Mouse (Mus musculus) neural tube, embryonic 13.5 days (tissue): ENCODE results near the gene Agap1. TPM values are rescaled to one million over a fixed set of nuclear protein-coding genes. Genes with fewer than 3 reads are reported as not detected.

ENCODE experiments used
- ATAC-seq: fragments of 200-750 bp; cut with Nextera tagmentation; 2 replicates; pipeline ENCODE4 v1.8.0; 2017; ENCODE audit warnings: low read depth, mild to moderate bottlenecking, moderate TSS enrichment, moderate library complexity
- H3K27ac ChIP-seq: fragments of 300-500 bp; sonication (generic); replicated peaks from 2 replicates; pipeline ENCODE4 v1.5.1; 2015; ENCODE audit warnings: moderate library complexity, mild to moderate bottlenecking, inconsistent platforms
- H3K27me3 ChIP-seq: fragments of 300-500 bp; sonication (generic); 2 replicates; pipeline ENCODE4 v1.6.1; 2015; ENCODE audit warnings: mild to moderate bottlenecking, inconsistent platforms
- H3K36me3 ChIP-seq: fragments of 300-500 bp; sonication (generic); 2 replicates; pipeline ENCODE4 v1.6.1; 2015; ENCODE audit warnings: mild to moderate bottlenecking, inconsistent platforms
- H3K4me1 ChIP-seq: fragments of 300-500 bp; sonication (generic); replicated peaks from 2 replicates; pipeline ENCODE4 v1.6.1; 2015; ENCODE audit warnings: inconsistent platforms
- H3K4me2 ChIP-seq: fragments of 300-500 bp; sonication (generic); 2 replicates; pipeline ENCODE4 v1.6.1; 2015; ENCODE audit warnings: inconsistent platforms, mild to moderate bottlenecking, moderate library complexity
- H3K4me3 ChIP-seq: fragments of 300-500 bp; sonication (generic); 2 replicates; pipeline ENCODE4 v1.5.1; 2015; ENCODE audit warnings: mild to moderate bottlenecking, inconsistent platforms
- H3K9ac ChIP-seq: fragments of 300-500 bp; sonication (generic); 2 replicates; pipeline ENCODE4 v1.6.1; 2015; ENCODE audit warnings: moderate library complexity, mild to moderate bottlenecking, inconsistent platforms
- H3K9me3 ChIP-seq: fragments of 300-500 bp; sonication (generic); 2 replicates; pipeline ENCODE4 v1.6.1; 2016; ENCODE audit warnings: inconsistent platforms
- WGBS: fragments of 180-500 bp; shearing (Covaris S2); methylation state at CpG from one replicate; pipeline ENCODE4 v1.1.7; 2015; 5-methylcytosine and 5-hydroxymethylcytosine counted together
- polyA plus RNA-seq: library from polyadenylated mRNA; unstranded; fragments of >200 nt; fragmentation: Nextera tagmentation; extraction: Ambion mirVana; gene quantifications from 2 replicates; pipeline ENCODE4 v1.2.1, GENCODE M21; 2015

Gene Agap1
- polyA plus RNA-seq, 1 experiment from 2014 or later: 48.1 TPM

DNA sequence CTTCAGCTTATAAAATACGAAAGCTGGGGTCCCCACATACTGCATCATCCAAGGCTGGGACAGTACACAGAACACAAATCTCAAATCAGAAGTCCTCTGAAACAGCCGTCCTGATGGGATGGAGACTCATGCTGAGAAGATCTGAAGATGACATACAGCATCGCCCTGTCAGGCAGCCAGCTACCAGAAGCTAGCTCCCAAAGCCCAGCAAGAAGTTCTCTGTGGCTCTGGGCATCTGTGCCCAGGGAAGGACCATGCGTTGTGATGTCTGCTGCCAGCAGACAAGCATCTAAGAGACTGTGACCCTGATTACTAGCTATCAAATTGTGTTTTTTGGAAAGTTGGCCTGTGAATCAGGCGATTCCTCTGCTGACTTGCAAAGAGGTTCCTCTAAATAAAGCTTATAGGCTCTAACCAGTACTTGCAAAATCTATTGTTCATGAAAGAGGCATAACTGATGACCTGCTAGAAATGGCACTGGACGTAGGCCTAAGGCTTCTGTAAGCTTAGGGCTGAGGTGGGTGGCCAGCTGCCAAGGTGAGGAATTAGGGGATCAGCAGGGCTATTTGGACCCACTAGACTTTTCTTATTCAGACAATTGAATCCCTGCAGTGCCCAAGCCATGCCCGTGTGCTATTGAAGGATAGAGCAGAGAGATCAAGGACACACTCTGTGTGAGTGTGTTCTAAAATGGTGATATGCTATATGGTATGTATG is 121.7 kb downstream of the Agap1 start:
- Histone ChIP-seq H3K36me3 (no peaks in the 10 kb centered on the region), H3K27ac (peak overlapping the region; percentile 99), H3K9me3 (no peaks in the 10 kb centered on the region), H3K4me2 (peak overlapping the region; percentile 57), H3K9ac (peak overlapping the region; percentile 70), H3K27me3 (no peaks in the 10 kb centered on the region), H3K4me1 (peaks cover 73% of the 10 kb centered on the region), H3K4me3 (peak overlapping the region; percentile 26; the same call in 1 of the 2 replicates)
- 43% methylated on average over 7 of the region's 7 CpGs for WGBS
- no peak for ATAC-seq

DNA sequence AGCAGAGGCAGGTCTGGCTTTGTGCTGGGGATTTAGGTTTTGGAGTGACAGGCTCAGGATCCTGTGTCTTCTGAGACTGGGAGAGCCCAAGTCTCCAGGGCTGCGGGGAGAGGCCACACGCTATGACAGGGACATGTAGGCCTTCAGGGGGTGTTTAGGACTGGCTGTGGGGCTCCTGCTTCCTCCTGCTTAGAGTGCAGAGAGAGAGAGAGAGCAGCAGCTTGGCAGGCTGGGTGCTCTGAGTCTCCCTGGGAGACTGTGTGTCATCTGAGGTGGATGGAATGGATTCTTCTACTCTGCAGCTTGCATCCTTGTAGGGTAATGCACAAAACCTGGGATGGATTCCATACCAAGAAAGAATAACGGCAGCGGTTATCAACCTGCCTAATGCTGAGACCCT is 122.4 kb downstream of the Agap1 start:
- Histone ChIP-seq H3K4me2 (peak overlapping the region; percentile 57), H3K4me3 (peak overlapping the region; percentile 26), H3K36me3 (no peaks in the 10 kb centered on the region), H3K9ac (peak overlapping the region; percentile 70), H3K9me3 (no peaks in the 10 kb centered on the region), H3K27me3 (no peaks in the 10 kb centered on the region), H3K27ac (peak overlapping the region; percentile 99), H3K4me1 (peaks cover 78% of the 10 kb centered on the region)
- peak; percentile 66 for ATAC-seq
- 11% methylated on average over 4 of the region's 4 CpGs for WGBS

GRCm38 (mm10) chr1:89580031-89580998 is 125.7 kb downstream of the Agap1 start:
- Histone ChIP-seq H3K4me1 (peaks cover 86% of the 10 kb centered on the region), H3K36me3 (no peaks in the 10 kb centered on the region), H3K9me3 (no peaks in the 10 kb centered on the region), H3K9ac (peak overlapping the region; percentile 96), H3K4me3 (peak overlapping the region; percentile 93), H3K27ac (peak overlapping the region; percentile 99), H3K27me3 (no peaks in the 10 kb centered on the region), H3K4me2 (peak overlapping the region; percentile 97)
- WGBS: under 1% methylated on average over 100 of the region's 146 CpGs
- ATAC-seq: peak; percentile 70

GRCm38 (mm10) chr1:89580999-89581765 is 126.6 kb downstream of the Agap1 start:
- peaks cover 86% of the 10 kb centered on the region for H3K4me1 ChIP-seq
- H3K4me3 ChIP-seq: peak overlapping the region; percentile 93
- peaks cover 2% of the 10 kb centered on the region; the same call in 1 of the 2 replicates for H3K36me3 ChIP-seq
- WGBS: under 1% methylated on average over 89 of the region's 95 CpGs
- peak overlapping the region; percentile 96 for H3K9ac ChIP-seq
- H3K4me2 ChIP-seq: peak overlapping the region; percentile 97
- H3K27ac ChIP-seq: peak overlapping the region; percentile 99
- no peaks in the 10 kb centered on the region for H3K9me3 ChIP-seq
- H3K27me3 ChIP-seq: no peaks in the 10 kb centered on the region
- ATAC-seq: peak; percentile 44

DNA sequence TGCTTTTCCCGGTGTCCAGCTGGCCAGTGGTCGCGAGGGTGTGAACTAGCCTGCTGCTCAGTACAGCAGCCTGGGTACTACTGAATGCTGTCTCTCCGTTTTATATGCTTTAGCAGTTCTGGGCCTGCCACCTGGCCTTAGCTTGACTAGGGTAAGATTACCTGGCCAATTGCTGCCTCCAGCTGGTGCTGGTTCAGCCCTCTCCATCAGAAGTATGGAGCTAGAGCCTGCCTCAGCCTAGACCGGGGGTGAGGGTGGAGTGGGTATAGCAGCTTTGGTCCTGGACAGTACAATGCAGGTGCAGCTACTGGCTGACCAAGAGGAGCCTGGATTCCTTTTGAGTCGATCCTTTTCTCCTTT is 127.1 kb downstream of the Agap1 start:
- H3K9ac ChIP-seq: peak overlapping the region; percentile 96
- WGBS: 16% methylated on average over 6 of the region's 6 CpGs
- H3K27ac ChIP-seq: peak overlapping the region; percentile 99
- peak overlapping the region; percentile 93 for H3K4me3 ChIP-seq
- peaks cover 86% of the 10 kb centered on the region for H3K4me1 ChIP-seq
- no peaks in the 10 kb centered on the region for H3K9me3 ChIP-seq
- peaks cover 2% of the 10 kb centered on the region; the same call in 1 of the 2 replicates for H3K36me3 ChIP-seq
- peak; percentile 6; the same call in 1 of the 2 replicates for ATAC-seq
- peak overlapping the region; percentile 97 for H3K4me2 ChIP-seq
- no peaks in the 10 kb centered on the region for H3K27me3 ChIP-seq

- ATAC-seq: no peak
- Histone ChIP-seq H3K36me3 (peaks cover 2% of the 10 kb centered on the region; the same call in 1 of the 2 replicates), H3K27me3 (no peaks in the 10 kb centered on the region), H3K4me1 (peaks cover 85% of the 10 kb centered on the region), H3K4me2 (peak overlapping the region; percentile 97), H3K27ac (no peak overlapping the region), H3K4me3 (peak overlapping the region; percentile 93), H3K9me3 (no peaks in the 10 kb centered on the region), H3K9ac (peak overlapping the region; percentile 96)
- 77% methylated on average over 5 of the region's 5 CpGs for WGBS
Observed at GRCm38 (mm10) chr1:89583369-89583768, 128.8 kb downstream of the Agap1 start.

GRCm38 (mm10) chr1:89586991-89587683 is 132.5 kb downstream of the Agap1 start:
- Histone ChIP-seq H3K4me2 (0 out of 2 replicates have a peak overlapping the region, but pooled peaks have one; percentile 18), H3K27ac (0 out of 2 replicates have a peak overlapping the region, but pooled peaks have one; percentile 9)
- 48% methylated on average over 14 of the region's 14 CpGs for WGBS

GRCm38 (mm10) chr1:89588154-89588553 is 133.5 kb downstream of the Agap1 start:
- Histone ChIP-seq H3K9ac (no peak overlapping the region), H3K4me1 (peaks cover 58% of the 10 kb centered on the region), H3K27ac (no peak overlapping the region), H3K9me3 (peaks cover 11% of the 10 kb centered on the region), H3K4me3 (no peak overlapping the region), H3K27me3 (no peaks in the 10 kb centered on the region), H3K36me3 (peaks cover 20% of the 10 kb centered on the region), H3K4me2 (no peak overlapping the region)
- 66% methylated on average over 4 of the region's 4 CpGs for WGBS
- no peak for ATAC-seq

More at GRCm38 (mm10) chr1:89586991-89587683, 132.5 kb downstream of the Agap1 start:
- H3K4me3 ChIP-seq: no peak overlapping the region
- peaks cover 18% of the 10 kb centered on the region for H3K36me3 ChIP-seq
- H3K9me3 ChIP-seq: peaks cover 11% of the 10 kb centered on the region
- no peak for ATAC-seq
- no peaks in the 10 kb centered on the region for H3K27me3 ChIP-seq
- H3K4me1 ChIP-seq: peaks cover 68% of the 10 kb centered on the region
- H3K9ac ChIP-seq: 0 out of 2 replicates have a peak overlapping the region, but pooled peaks have one; percentile 12

DNA sequence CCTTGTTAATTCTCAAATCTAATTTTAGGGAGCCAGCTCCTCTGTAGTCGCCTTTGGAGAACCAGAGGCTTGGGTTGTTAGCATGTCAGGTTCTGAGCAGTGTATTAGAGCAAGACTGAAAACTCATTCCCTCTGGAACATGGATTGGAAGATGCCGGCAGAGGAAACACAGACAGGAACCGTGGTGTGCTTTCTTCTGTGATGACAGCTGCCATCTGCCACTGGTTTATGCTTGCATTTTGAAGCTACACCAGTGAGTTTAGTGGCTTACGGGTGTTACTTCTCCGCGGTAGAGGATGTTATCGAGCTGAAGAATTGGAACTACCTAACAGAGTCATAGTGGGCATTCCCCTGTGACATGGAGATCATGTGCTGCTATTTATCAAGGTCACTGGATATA is 136.4 kb downstream of the Agap1 start:
- peaks cover 39% of the 10 kb centered on the region for H3K4me1 ChIP-seq
- H3K9ac ChIP-seq: no peak overlapping the region
- no peaks in the 10 kb centered on the region for H3K27me3 ChIP-seq
- ATAC-seq: no peak
- WGBS: 92% methylated on average over 7 of the region's 7 CpGs
- no peak overlapping the region for H3K4me3 ChIP-seq
- no peak overlapping the region for H3K27ac ChIP-seq
- H3K36me3 ChIP-seq: peaks cover 24% of the 10 kb centered on the region
- H3K4me2 ChIP-seq: no peak overlapping the region
- H3K9me3 ChIP-seq: peaks cover 11% of the 10 kb centered on the region

DNA sequence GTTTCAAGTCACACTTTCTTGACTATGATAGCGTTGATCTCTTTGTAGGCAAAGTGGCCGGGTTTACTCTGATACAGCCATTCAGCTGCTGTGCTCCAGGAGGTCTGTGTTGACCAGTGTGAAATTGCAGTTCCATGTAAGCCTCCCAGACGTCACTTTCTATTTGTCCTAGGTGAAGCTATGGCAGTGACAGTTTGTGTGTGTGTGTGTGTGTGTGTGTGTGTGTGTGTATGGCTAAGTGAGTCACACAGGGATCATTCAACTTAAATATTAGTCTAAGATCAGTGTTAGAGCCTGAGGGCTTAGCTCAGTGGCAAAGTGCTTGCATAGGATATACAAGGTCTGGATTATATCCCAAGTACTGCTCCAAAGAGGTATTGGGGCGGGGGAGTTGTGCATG is 138.6 kb downstream of the Agap1 start:
- Histone ChIP-seq H3K27ac (no peak overlapping the region), H3K27me3 (no peaks in the 10 kb centered on the region), H3K9me3 (peaks cover 11% of the 10 kb centered on the region), H3K36me3 (peaks cover 23% of the 10 kb centered on the region), H3K9ac (no peak overlapping the region), H3K4me3 (no peak overlapping the region), H3K4me2 (no peak overlapping the region), H3K4me1 (peaks cover 32% of the 10 kb centered on the region)
- 78% methylated on average over 4 of the region's 4 CpGs for WGBS
- no peak for ATAC-seq

DNA sequence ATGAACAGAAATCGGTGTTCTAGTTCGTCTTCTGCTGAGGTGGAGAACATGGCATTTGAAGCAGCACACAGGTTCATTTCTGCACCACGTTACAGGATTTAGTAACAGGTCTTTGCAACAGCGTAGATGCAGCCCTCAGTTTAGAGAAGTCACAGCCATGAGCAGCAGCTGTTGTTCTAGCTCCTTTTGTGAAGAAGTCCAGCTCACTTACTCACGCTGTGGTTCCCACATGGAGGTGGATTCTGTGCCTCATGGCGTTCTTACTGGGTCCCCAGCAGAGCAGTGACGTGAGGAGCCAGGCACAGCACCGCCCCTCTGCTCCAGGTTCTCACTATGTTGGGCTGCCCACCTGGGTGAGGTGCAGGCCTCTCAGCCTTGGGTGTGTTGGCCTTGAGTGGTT is 140.4 kb downstream of the Agap1 start:
- Histone ChIP-seq H3K36me3 (peaks cover 23% of the 10 kb centered on the region), H3K9ac (no peak overlapping the region), H3K9me3 (peaks cover 11% of the 10 kb centered on the region), H3K4me1 (peaks cover 42% of the 10 kb centered on the region), H3K4me2 (no peak overlapping the region), H3K27ac (no peak overlapping the region), H3K4me3 (no peak overlapping the region), H3K27me3 (no peaks in the 10 kb centered on the region)
- no peak for ATAC-seq
- WGBS: 90% methylated on average over 8 of the region's 8 CpGs
